Mouse (Mus musculus) stomach, postnatal 0 days (tissue): ENCODE measurements around the gene Wnt4.

Experiments
- CTCF ChIP-seq: IDR thresholded peaks from 2 replicates; pipeline ENCODE4 v1.5.1; 2016; ENCODE audit warnings: antibody characterized with exemption, low read depth, mild to moderate bottlenecking, moderate library complexity
- EP300 ChIP-seq: optimal IDR thresholded peaks from 2 replicates; pipeline ENCODE3; 2016; ENCODE audit warnings: antibody characterized with exemption

DNA sequence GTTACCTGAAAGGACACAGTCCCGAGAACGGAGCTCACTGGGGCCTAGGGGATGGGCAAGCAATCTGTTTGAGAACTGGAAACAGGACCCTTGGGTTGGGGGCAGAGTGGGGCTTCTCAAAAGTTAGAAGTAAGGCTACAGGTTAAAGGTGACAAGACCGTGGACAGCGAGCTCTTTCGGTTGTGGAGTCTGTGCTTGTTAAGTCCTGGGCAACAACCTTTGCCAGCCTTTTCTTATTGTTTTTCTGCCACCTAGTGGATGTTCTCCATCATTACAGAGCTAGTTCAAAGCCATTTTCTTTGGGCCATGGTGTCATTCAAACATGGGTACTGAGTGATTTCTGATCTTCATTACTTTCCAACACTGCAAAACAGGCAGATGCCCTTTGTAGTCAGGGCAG, 31.1 kb downstream of the Wnt4 start:
- TF ChIP-seq CTCF, result peak; percentile 85
- TF ChIP-seq EP300, result no peak
